Mouse (Mus musculus): Measurements from ENCODE around the gene Ripk3. TPM values are rescaled to one million over a fixed set of nuclear protein-coding genes. Genes with fewer than 3 reads are reported as not detected.
A peak's percentile ranks its signal among the peaks of the same experiment; 100 is the strongest.

Ripk3 gene
- total RNA-seq (2012; rRNA removed) (1.0 and 2.0 TPM in 2 replicates), total RNA-seq (2014; rRNA removed) (0.15 and 0.80 TPM in 2 replicates), polyA plus RNA-seq (2012; ENCODE audit: insufficient read length, low read depth) (1.00 TPM in 1 of 2 replicates, not detected in the other)

GRCm38 (mm10) chr14:55788256-55789050 lies at the start of gene Ripk3:
Gene Ripk3 (minus strand): TSS chr14:55788865.
- Histone ChIP-seq H3K27ac (ENCODE audit: insufficient read depth, low read depth) (no peak within 1 kb of the TSS), H3K4me2 (ENCODE audit: insufficient read depth, low read depth, poor library complexity, severe bottlenecking) (peak within 1 kb of the TSS; percentile 30; the same call in 1 of the 2 replicates), H3K36me3 (replicated peaks in 1 of 2; ENCODE audit: control insufficient read depth in 1 of 2, insufficient read depth in 1 of 2, low read length in 1 of 2) (no peaks in the 10 kb centered on the region), H3K4me1 (ENCODE audit: control insufficient read depth in 1 of 2, insufficient read depth in 2 of 2) (peaks cover 0 to 3% of the 10 kb centered on the region in 2 experiments; a peak in 1 of 4 replicates), H3K9me3 (replicated peaks; ENCODE audit: low read length) (no peaks in the 10 kb centered on the region), H3K27me3 (replicated peaks) (peaks cover 37% of the 10 kb centered on the region), H3K4me3 (replicated peaks in 1 of 3; ENCODE audit: low read depth in 2 of 3, low read length in 2 of 3, poor library complexity in 1 of 3) (no peak within 1 kb of the TSS), H3K9ac (ENCODE audit: insufficient read depth, low read depth) (no peak within 1 kb of the TSS), H3K79me2 (replicated peaks; ENCODE audit: control insufficient read depth, extremely low read depth, insufficient read depth, poor library complexity, severe bottlenecking) (no peaks in the 10 kb centered on the region)
- no peak for DNase-seq (ENCODE audit: extremely low read depth)
- in situ Hi-C loops (cut with MboI; ENCODE audit: low pct_ligation_motif_present, low pct_unique_long_range_greater_than_20kb, low sequenced_read_pairs), result no loop called here
- TF ChIP-seq ZNF384 (IDR thresholded peaks at IDR 0.05; ENCODE audit: low read depth, low read length) (no peak), ZC3H11A (IDR thresholded peaks at IDR 0.05; ENCODE audit: low read depth, low read length) (no peak), BHLHE40 (IDR thresholded peaks at IDR 0.05; ENCODE audit: low read depth, low read length) (peak; percentile 75)
- dilution Hi-C loops (cut with MboI; ENCODE audit: extremely low pct_ligation_motif_present, extremely low pct_unique_long_range_greater_than_20kb, low sequenced_read_pairs), result no loop called here

GRCm38 (mm10) chr14:55838312-55838711 lies 49.6 kb upstream of the Ripk3 start:
- Histone ChIP-seq H3K27me3 (replicated peaks) (no peaks in the 10 kb centered on the region), H3K36me3 (replicated peaks in 1 of 2; ENCODE audit: control insufficient read depth in 1 of 2, insufficient read depth in 1 of 2, low read length in 1 of 2) (no peaks in the 10 kb centered on the region), H3K9ac (ENCODE audit: insufficient read depth, low read depth) (no peak overlapping the region), H3K79me2 (replicated peaks; ENCODE audit: control insufficient read depth, extremely low read depth, insufficient read depth, poor library complexity, severe bottlenecking) (no peaks in the 10 kb centered on the region), H3K27ac (ENCODE audit: insufficient read depth, low read depth) (no peak overlapping the region), H3K9me3 (replicated peaks; ENCODE audit: low read length) (no peaks in the 10 kb centered on the region), H3K4me3 (replicated peaks in 1 of 3; ENCODE audit: low read depth in 2 of 3, low read length in 2 of 3, poor library complexity in 1 of 3) (no peak overlapping the region), H3K4me2 (ENCODE audit: insufficient read depth, low read depth, poor library complexity, severe bottlenecking) (no peak overlapping the region), H3K4me1 (ENCODE audit: control insufficient read depth in 1 of 2, insufficient read depth in 2 of 2) (peaks cover 0 to 7% of the 10 kb centered on the region in 2 experiments; a peak in 2 of 4 replicates)
- dilution Hi-C loops (cut with MboI; ENCODE audit: extremely low pct_ligation_motif_present, extremely low pct_unique_long_range_greater_than_20kb, low sequenced_read_pairs), result no loop called here
- in situ Hi-C loops (cut with MboI; ENCODE audit: low pct_ligation_motif_present, low pct_unique_long_range_greater_than_20kb, low sequenced_read_pairs), result no loop called here
- DNase-seq (ENCODE audit: extremely low read depth), result no peak
- TF ChIP-seq MXI1 (IDR thresholded peaks at IDR 0.05; ENCODE audit: low read depth, low read length) (no peak), IRF4 (IDR thresholded peaks at IDR 0.05; ENCODE audit: low read depth, low read length) (no peak), NELFE (IDR thresholded peaks at IDR 0.05; ENCODE audit: low read depth, low read length) (no peak), CHD2 (IDR thresholded peaks at IDR 0.05; ENCODE audit: low read length) (no peak), JUN (IDR thresholded peaks at IDR 0.05; ENCODE audit: insufficient read depth, low read depth, low read length) (no peak), HCFC1 (IDR thresholded peaks at IDR 0.05; ENCODE audit: low read depth, low read length) (no peak), ZKSCAN1 (IDR thresholded peaks at IDR 0.05; ENCODE audit: borderline replicate concordance, low read depth, low read length) (no peak), CTCF (conservative IDR thresholded peaks at IDR 0.05 in 1 of 2, IDR thresholded peaks at IDR 0.05 in 1 of 2; ENCODE audit: low read depth in 2 of 2, low read length in 2 of 2) (no peak), POLR2AphosphoS2 (IDR thresholded peaks at IDR 0.05; ENCODE audit: low read depth, low read length) (no peak), TCF12 (IDR thresholded peaks at IDR 0.05; ENCODE audit: low read depth, low read length) (no peak), USF2 (conservative IDR thresholded peaks at IDR 0.05; ENCODE audit: low read depth, low read length) (no peak), ZC3H11A (IDR thresholded peaks at IDR 0.05; ENCODE audit: low read depth, low read length) (no peak), ELF1 (IDR thresholded peaks at IDR 0.05; ENCODE audit: low read depth, low read length) (no peak), PAX5 (IDR thresholded peaks at IDR 0.05; ENCODE audit: low read length) (no peak), MAFK (IDR thresholded peaks at IDR 0.05; ENCODE audit: insufficient replicate concordance, low read length) (no peak), ETS1 (conservative IDR thresholded peaks at IDR 0.05; ENCODE audit: low read depth, low read length) (no peak), ZNF384 (IDR thresholded peaks at IDR 0.05; ENCODE audit: low read depth, low read length) (no peak), SMC3 (IDR thresholded peaks at IDR 0.05; ENCODE audit: low read depth, low read length) (no peak)
